Mouse (Mus musculus) hindbrain, postnatal 0 days (tissue): ENCODE data around the gene Zfp800. TPM values are rescaled to one million over a fixed set of nuclear protein-coding genes. Genes with fewer than 3 reads are reported as not detected.
A peak's percentile ranks its signal among the peaks of the same experiment; 100 is the strongest.

Experiments used
- ATAC-seq: fragments of 200-750 bp; cut with Nextera tagmentation; 2 replicates; pipeline ENCODE4 v1.8.0; 2017; ENCODE audit warnings: mild to moderate bottlenecking, moderate TSS enrichment, moderate library complexity
- DNase-seq: peaks from one replicate; pipeline ENCODE4 v3.0.0-alpha.2; 2015; ENCODE audit warnings: low spot score
- H3K27ac ChIP-seq: fragments of 300-500 bp; sonication (generic); 2 replicates; pipeline ENCODE4 v1.5.1; 2014; ENCODE audit warnings: mild to moderate bottlenecking
- H3K27me3 ChIP-seq: fragments of 300-500 bp; sonication (generic); 2 replicates; pipeline ENCODE4 v1.6.1; 2014; ENCODE audit warnings: low read length, mixed read lengths; ENCODE audit not compliant: insufficient read depth
- H3K36me3 ChIP-seq: fragments of 300-500 bp; sonication (generic); 2 replicates; pipeline ENCODE4 v1.6.1; 2014; ENCODE audit warnings: low read length, mixed read lengths; ENCODE audit not compliant: insufficient read depth
- H3K4me1 ChIP-seq: fragments of 300-500 bp; sonication (generic); 2 replicates; pipeline ENCODE4 v1.6.1; 2014; ENCODE audit warnings: antibody characterized with exemption, low read length, mixed read lengths; ENCODE audit not compliant: insufficient read depth
- H3K4me2 ChIP-seq: fragments of 300-500 bp; sonication (generic); 2 replicates; pipeline ENCODE4 v1.6.1; 2014; ENCODE audit warnings: low read depth, mild to moderate bottlenecking, low read length, moderate library complexity, mixed read lengths
- H3K4me3 ChIP-seq: fragments of 300-500 bp; sonication (generic); 2 replicates; pipeline ENCODE4 v1.5.1; 2014; ENCODE audit warnings: low read length
- H3K9ac ChIP-seq: fragments of 300-500 bp; sonication (generic); replicated peaks from 2 replicates; pipeline ENCODE4 v1.6.1; 2014; ENCODE audit warnings: mild to moderate bottlenecking, low read length, moderate library complexity, mixed read lengths
- H3K9me3 ChIP-seq: fragments of 300-500 bp; sonication (generic); 2 replicates; pipeline ENCODE4 v1.6.1; 2016; ENCODE audit warnings: low read length, mixed read lengths
- CTCF ChIP-seq: IDR thresholded peaks from 2 replicates; pipeline ENCODE4 v1.5.1; 2016; ENCODE audit warnings: antibody characterized with exemption, control low read depth, low read depth
- WGBS: fragments of 180-500 bp; shearing (Covaris S2); extraction: QIAGEN DNeasy Blood & Tissue Kit; methylation state at CpG from one replicate; pipeline ENCODE4 v1.1.7; 2014; 5-methylcytosine and 5-hydroxymethylcytosine counted together
- polyA plus RNA-seq: library from polyadenylated mRNA; unstranded; fragments of >200 nt; fragmentation: Nextera tagmentation; extraction: Ambion mirVana; gene quantifications from 2 replicates; pipeline ENCODE4 v1.2.1, GENCODE M21; 2015
- total RNA-seq: library from RNA; depleted of rRNA; stranded (reverse); fragments of >200 nt; gene quantifications from 2 replicates; pipeline ENCODE4 v1.2.3, GENCODE M21; 2014

Gene Zfp800
- total and polyA plus RNA-seq, 2 experiments from 2014 or later: 14.5 to 21.8 TPM

GRCm38 (mm10) chr6:28296306-28296705, 101.5 kb downstream of the Zfp800 start:
- ATAC-seq: no peak
- H3K27me3 ChIP-seq: no peaks in the 10 kb centered on the region
- H3K27ac ChIP-seq: no peak overlapping the region
- H3K4me1 ChIP-seq: no peaks in the 10 kb centered on the region
- TF ChIP-seq CTCF: no peak
- no peak overlapping the region for H3K4me2 ChIP-seq
- no peaks in the 10 kb centered on the region for H3K9me3 ChIP-seq
- 26% methylated on average over 8 of the region's 8 CpGs for WGBS
- no peak overlapping the region for H3K4me3 ChIP-seq
- H3K9ac ChIP-seq: no peak overlapping the region
- no peak for DNase-seq
- H3K36me3 ChIP-seq: no peaks in the 10 kb centered on the region

GRCm38 (mm10) chr6:28295581-28295980, 102.2 kb downstream of the Zfp800 start:
- Histone ChIP-seq H3K4me2 (no peak overlapping the region), H3K4me3 (no peak overlapping the region), H3K36me3 (no peaks in the 10 kb centered on the region), H3K4me1 (no peaks in the 10 kb centered on the region), H3K27ac (no peak overlapping the region), H3K9ac (no peak overlapping the region), H3K9me3 (no peaks in the 10 kb centered on the region), H3K27me3 (no peaks in the 10 kb centered on the region)
- TF ChIP-seq CTCF: no peak
- DNase-seq: no peak
- no peak for ATAC-seq
- 40% methylated on average over 7 of the region's 7 CpGs for WGBS

GRCm38 (mm10) chr6:28292810-28293209, 105.0 kb downstream of the Zfp800 start:
- no peak overlapping the region for H3K9ac ChIP-seq
- WGBS: 85% methylated on average over 6 of the region's 6 CpGs
- no peak overlapping the region for H3K4me3 ChIP-seq
- no peak overlapping the region for H3K27ac ChIP-seq
- no peaks in the 10 kb centered on the region for H3K9me3 ChIP-seq
- DNase-seq (no peak), ATAC-seq (no peak)
- no peak for TF ChIP-seq CTCF
- H3K36me3 ChIP-seq: no peaks in the 10 kb centered on the region
- no peaks in the 10 kb centered on the region for H3K27me3 ChIP-seq
- no peak overlapping the region for H3K4me2 ChIP-seq
- H3K4me1 ChIP-seq: no peaks in the 10 kb centered on the region

GRCm38 (mm10) chr6:28279886-28280285, 117.9 kb downstream of the Zfp800 start:
- Histone ChIP-seq H3K4me3 (no peak overlapping the region), H3K4me2 (no peak overlapping the region), H3K27me3 (no peaks in the 10 kb centered on the region), H3K27ac (no peak overlapping the region), H3K4me1 (no peaks in the 10 kb centered on the region), H3K9me3 (peaks cover 3% of the 10 kb centered on the region; the same call in 1 of the 2 replicates), H3K9ac (no peak overlapping the region), H3K36me3 (no peaks in the 10 kb centered on the region)
- 68% methylated on average over 2 of the region's 2 CpGs for WGBS
- ATAC-seq: peak; percentile 15; the same call in 1 of the 2 replicates
- peak; percentile 10 for DNase-seq
- no peak for TF ChIP-seq CTCF

- Histone ChIP-seq H3K36me3 (0 out of 2 replicates have a peak, but pooled peaks cover 6% of the 10 kb centered on the region), H3K9me3 (no peaks in the 10 kb centered on the region), H3K9ac (peak overlapping the region; percentile 74), H3K27me3 (no peaks in the 10 kb centered on the region), H3K4me2 (peak overlapping the region; percentile 91), H3K4me3 (peak overlapping the region; percentile 90), H3K27ac (peak overlapping the region; percentile 92), H3K4me1 (no peaks in the 10 kb centered on the region; the same call in 1 of the 2 replicates)
- under 1% methylated on average over 24 of the region's 29 CpGs for WGBS
- no peak for TF ChIP-seq CTCF
- DNase-seq: peak; percentile 19
- ATAC-seq: no peak; the same call in 1 of the 2 replicates
Measured at GRCm38 (mm10) chr6:28262198-28262621, 135.6 kb downstream of the Zfp800 start.

- ATAC-seq (peak; percentile 97), DNase-seq (peak; percentile 94)
- no peaks in the 10 kb centered on the region for H3K27me3 ChIP-seq
- H3K9ac ChIP-seq: peak overlapping the region; percentile 74
- TF ChIP-seq CTCF: no peak
- no peaks in the 10 kb centered on the region; the same call in 1 of the 2 replicates for H3K4me1 ChIP-seq
- peak overlapping the region; percentile 90 for H3K4me3 ChIP-seq
- 0 out of 2 replicates have a peak, but pooled peaks cover 6% of the 10 kb centered on the region for H3K36me3 ChIP-seq
- under 1% methylated on average over 102 of the region's 131 CpGs for WGBS
- peak overlapping the region; percentile 92 for H3K27ac ChIP-seq
- no peaks in the 10 kb centered on the region for H3K9me3 ChIP-seq
- H3K4me2 ChIP-seq: peak overlapping the region; percentile 91
Measured at GRCm38 (mm10) chr6:28261307-28262197, 136.3 kb downstream of the Zfp800 start.
